Mouse (Mus musculus) T-helper 17 cell (primary cell): ENCODE results near the gene Rbm47.

ENCODE experiments used
- in situ Hi-C, 2 experiments: fragments of 300-600 bp; cut with MboI, MseI; formaldehyde crosslinking; loops; 1 replicate in 1 of 2; 2 replicates in 1 of 2; pipeline ENCODE4 v1.15.1; 2025; ENCODE audit warnings: high pct_unique_total_duplicates in 2 of 2

The Rbm47 gene

GRCm38 (mm10) chr5:65968004-65968403, 204.9 kb downstream of the Rbm47 start:
- in situ Hi-C loops = no loop called here

GRCm38 (mm10) chr5:65967091-65967490, 205.8 kb downstream of the Rbm47 start:
- in situ Hi-C loops = no loop called here
